Mouse (Mus musculus): ENCODE data around the gene Basp1. TPM values are rescaled to one million over a fixed set of nuclear protein-coding genes. Genes with fewer than 3 reads are reported as not detected.
A peak's percentile ranks its signal among the peaks of the same experiment; 100 is the strongest.
"Not testable (repeated sequence)": the region's sequence is repeated elsewhere in the genome, so short reads cannot be mapped to it uniquely, and the experiment has no call there.

Gene Basp1
- total RNA-seq (2021) = 1 to 10 TPM; 2.2 to 2.3 TPM
- long read RNA-seq, experiment 1 = 0 reads
- long read RNA-seq, experiment 2 = 0 reads

DNA sequence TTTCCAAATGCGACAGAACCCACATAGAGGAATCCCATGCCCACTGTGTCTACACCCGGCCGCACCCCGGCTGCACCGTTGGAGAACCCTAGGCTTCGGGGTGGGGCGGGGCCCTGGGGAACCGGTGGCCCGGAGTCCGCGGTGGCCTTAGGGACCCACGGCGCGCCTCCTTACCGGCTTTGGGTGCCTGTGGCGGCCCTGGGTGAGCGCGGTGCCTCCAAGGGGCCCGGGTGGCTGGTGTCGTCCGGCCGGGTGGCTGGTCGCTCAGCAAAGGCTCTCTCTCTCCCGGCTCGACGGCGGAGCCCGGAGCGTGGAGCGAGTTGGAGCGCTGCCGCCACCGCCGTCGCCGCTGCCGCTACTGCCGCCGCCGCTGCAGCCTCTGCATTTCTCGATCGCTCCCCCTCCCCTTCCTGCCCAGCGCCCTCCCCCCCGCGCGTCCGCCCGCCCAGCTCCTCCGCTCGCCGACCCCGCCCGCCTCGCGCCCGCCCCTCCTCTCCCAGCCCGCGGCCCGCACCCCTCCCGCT is at the start of gene Basp1:
Gene Basp1, minus strand, starts transcription at position 387 of the 524 bp plus-strand sequence.
- DNase-seq = peak; percentile 21 to 37
- intact Hi-C loops (cut with DNase I) = no loop called here

DNA sequence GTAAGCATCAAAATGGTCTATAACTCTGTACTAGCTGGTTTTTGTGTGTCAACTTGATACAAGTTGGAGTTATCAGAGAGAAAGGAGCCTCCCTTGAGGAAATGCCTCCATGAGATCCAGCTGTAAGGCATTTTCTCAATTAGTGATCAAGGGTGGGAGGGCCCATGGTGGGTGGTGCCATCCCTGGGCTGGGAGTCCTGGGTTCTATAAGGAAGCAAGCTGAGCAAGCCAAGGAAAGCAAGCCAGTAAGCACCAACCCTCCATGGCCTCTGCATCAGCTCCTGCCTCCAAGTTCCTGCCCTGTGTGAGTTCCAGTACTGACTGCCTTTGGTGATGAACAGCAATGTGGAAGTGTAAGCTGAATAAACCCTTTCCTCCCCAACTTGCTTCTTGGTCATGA is 49.5 kb upstream of the Basp1 start:
- DNase-seq; intact Hi-C loops (cut with DNase I): not testable (repeated sequence)

DNA sequence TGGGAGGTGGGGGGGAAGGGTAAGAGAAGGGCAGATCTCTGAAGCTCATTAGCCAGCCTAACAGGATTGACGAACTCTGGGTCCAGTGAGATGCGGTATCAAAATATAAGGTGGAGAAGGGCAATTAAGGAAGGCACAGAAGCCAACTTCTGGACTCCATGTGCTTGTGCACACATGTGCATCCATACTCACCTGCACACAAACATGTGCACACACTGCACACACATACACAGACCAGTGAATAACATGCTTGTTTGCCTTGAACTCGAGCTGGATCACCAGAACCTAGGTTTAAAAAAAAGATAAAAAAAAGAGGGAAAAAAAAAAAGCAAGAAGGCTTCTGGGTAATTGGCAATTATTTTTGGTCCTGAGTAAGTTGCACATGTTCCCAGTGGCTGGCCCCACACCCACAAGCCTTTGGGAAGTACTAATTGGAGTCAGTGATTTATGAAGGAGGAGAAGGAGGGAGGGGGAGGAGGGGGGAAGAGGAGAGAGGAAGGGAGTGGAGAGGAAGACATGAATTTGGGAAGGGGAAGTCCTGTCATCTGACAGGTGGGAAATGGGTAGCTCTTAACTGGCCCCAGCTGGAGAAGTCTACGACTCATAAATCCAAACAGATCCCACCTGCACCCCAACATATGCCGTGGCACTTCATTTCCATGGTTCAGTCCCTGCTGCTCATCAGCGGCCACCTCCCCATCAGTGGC is 48.6 kb upstream of the Basp1 start:
- intact Hi-C loops (cut with DNase I) = no loop called here

DNA sequence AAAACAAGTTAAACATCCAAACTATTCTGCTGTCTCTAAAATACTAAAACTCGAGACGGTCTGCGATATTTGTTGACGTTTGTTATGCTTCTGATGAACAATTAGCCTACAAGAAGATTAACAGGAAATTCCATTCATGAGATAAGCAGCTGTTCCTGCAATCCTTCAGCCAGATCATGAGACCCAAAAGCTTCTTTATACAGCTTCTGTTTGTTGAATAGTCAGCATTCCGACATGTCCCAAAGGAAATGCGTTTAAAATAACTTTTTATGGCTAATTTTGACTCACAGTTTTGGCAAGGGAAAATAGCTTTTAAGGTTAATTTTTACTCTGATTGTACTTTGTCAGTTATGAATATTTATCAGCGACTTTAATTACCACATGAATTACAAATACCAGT is 46.3 kb upstream of the Basp1 start:
- intact Hi-C loops (cut with DNase I) = no loop called here
- DNase-seq = no peak

More for the DNA sequence above, 48.6 kb upstream of the Basp1 start:
- DNase-seq = no peak

DNA sequence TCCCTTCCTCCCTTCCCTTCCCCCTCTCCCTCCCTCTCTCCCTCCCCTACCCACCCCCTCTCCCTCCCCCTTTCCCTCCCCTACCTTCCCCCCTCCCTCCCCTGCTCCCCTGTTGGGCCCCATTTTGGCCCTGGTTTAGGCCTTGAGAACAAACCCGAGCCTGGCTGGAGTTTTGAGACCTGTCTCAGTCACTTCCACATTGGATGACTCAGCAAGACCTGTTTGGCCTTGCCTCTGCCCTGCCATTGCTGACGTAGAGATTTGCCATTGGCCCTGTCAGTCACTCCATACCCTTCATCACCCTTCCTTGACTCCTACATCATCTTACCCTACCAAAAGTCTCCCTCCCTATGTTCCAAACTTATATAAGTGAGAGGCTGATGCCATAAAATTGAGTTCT is 43.9 kb upstream of the Basp1 start:
- DNase-seq = no peak
- intact Hi-C loops (cut with DNase I) = no loop called here

DNA sequence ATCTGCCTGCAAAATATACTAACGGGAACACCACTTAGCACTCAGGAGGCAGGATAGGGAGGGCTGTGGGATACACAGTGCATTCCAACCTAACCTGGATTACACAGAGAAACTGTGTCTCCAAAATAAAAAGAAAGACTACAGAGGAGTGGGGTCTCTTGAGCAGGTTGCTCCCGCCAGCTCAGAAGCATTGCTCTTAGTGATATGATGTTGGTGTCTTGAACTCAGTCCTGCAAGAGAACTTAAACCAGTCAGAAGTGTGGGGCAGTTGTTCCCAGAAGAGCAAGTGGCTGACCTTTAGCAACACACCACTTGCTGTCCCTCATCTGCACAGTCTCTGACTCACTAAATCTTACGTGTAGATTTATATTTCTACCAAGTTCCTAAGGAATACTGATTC is 40.0 kb upstream of the Basp1 start:
- intact Hi-C loops (cut with DNase I) = no loop called here
- no peak for DNase-seq

DNA sequence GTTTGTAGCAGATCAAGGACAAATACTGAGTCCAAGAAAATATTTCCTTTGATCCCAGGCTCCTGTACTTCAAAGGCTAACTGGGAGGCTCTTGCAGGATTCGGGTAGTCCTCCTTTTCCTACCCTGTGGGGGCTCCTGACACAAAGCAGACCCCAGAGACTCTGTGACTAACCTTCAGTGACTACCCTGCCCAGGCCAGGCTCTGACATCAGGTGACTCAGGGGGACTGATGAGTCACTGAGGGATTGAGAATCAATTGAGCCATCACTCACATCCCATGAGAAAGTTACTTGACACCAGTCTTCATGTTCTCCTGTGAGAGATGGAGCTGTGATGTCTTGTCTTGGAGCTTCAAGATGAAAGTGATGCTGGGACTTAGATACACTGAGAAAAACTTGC is 35.8 kb upstream of the Basp1 start:
- intact Hi-C loops (cut with DNase I) = no loop called here
- DNase-seq = no peak

DNA sequence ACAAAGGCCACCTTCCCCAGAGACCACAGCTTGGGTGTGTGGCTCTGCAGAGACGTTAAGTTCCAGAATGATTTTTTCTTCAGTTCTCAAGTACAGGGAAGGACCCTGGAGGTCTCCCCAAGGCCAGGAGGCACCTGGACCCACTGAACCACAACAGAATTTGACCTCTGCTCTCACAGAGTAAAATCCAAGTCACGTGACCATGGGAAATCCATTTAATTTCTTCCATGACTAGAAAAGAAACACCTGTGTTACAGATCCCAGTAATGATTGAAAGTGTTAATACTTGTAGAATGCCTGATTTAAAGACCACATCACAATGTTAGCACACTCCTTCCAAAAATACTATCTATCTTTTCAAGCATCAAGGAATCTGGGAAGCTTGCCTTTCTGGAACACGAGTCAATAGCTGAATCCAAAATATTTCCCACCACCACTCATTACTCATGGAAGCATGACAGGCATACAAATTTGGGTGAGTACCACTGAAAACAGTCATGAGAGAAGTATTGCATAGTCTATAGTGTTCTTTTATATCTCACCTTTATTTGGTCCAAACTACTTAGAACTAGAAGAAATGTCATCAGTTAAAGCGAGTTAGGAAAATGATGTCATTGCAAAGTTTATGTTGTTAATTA is 35.3 kb upstream of the Basp1 start:
- DNase-seq = no peak
- intact Hi-C loops (cut with DNase I) = no loop called here

DNA sequence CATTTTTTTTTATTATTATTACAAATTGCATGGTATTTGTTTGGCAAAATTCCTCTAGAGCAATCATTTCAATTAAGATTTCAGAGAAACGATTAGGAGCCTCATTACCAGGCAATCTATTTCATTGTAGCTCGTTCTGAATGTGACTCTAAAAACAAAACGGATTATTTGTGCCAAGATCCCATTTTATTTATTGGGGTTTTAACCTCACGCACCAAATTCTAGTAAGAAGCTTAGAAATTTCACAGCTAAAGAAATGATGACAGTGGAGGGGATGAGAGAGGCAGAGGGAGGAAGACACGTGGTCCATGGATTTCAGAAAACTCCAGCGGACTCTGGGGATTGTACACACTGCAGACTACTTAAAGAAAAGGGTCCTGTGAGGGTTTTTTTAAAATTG is 33.6 kb upstream of the Basp1 start:
- intact Hi-C loops (cut with DNase I) = no loop called here
- no peak for DNase-seq

DNA sequence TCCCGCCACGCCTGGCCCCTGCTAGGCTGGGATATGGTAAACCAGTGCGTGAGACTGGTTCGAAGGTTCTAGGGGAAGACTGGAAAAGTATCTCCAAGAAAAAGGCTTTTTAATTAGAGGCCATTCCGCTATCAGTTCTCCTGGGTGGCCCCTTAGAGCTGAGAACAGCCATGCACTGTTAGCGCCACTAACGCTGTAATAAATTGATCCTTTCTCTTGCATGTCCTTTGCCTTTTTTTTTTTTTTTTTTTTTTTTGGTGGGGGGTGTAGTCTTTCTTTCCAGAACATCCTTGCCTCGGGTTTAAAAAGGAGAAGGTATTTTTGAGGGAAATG is 32.6 kb upstream of the Basp1 start:
- intact Hi-C loops (cut with DNase I) = no loop called here
- DNase-seq = no peak

DNA sequence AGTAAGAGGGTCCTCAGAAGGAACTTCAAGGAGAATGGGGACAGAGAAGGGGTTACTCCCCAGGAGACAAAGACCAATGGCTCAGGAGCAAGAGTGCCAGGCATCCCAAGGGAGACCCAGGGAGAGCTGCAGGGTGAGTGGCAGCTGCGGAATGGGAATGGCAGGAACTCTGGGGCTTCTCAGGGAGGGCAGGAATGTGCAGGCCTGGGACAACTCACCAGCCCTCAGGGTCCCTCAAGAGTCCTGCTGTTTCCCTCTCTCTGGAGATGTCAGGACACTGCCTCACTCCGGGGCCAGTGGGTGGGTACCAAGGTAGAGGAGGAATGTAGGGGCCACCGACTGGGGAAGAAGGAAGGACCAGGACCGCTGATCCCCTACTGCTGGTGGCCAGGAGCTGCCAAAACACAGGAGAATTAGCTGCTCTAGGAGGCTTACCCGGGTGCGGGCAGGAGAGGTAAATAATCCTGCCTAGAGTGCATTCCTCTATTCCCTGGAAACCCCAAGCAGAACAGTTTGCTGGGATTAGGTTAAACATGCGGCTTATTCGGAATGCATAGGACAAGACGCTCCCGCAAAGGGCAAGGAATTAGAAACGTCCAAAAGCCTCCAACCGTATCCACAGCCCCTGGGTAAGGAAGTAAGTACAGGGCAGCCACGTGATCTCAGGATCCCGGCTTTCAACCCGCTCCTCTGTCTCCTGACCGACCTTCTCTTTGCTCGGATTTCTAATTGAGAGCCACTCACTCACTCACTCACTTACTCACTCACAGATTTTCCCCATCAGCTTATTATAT is 32.0 kb upstream of the Basp1 start:
- no peak for DNase-seq
- intact Hi-C loops (cut with DNase I) = no loop called here

DNA sequence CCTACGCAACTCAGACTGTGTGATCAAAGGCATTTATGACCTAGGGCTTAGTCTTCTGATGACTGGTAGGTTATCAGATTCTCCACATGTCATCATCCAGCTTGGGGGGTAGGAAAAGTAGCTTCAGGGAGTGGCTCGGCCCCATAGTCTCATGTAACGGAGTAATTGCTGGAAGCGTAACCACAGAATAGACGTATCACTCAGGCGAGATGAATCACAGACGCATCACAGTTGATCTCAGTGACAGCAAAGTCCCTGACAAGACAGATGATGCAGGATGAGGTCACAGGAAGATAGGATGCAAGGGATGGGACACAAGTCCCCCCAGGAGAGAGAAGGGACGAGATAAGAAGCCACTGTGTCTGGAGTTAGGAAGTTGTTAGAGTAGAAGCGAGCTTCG is 30.6 kb upstream of the Basp1 start:
- intact Hi-C loops (cut with DNase I) = loop anchor here (5.0 kb wide), 1 partner anchor 178 kb away; the partner anchor contains the start of gene Myo10
- DNase-seq = no peak

DNA sequence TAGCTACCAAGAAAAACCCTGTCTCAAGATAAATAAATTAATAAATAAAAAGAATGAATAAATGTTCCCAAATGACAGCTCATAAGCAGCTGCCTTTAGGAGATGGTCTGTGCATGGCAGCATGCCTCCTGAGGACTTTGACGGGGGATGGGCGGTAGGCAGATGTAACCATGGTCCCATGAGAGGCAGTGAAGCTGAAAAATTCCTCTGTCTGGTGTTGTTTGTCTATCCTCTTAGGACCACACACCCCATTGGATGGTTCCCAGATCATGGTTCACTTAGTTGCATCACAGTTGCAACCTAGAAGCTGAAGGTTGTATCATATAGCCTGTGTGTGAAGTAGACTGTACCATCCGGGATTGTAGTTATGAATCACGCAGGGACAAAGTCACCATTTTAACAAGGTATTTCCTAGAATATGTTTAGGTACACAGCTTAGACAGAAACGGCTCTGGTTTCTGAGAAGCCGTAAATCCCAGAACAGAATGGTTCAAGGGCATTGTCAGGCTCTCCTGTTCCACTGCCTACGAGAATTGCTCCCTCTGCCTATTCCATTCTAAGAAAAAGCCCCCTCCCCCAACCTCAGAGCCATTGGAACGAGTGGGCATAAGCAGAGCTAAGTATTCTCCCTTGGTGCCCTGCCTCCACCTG is 29.7 kb upstream of the Basp1 start:
- no peak for DNase-seq
- intact Hi-C loops (cut with DNase I) = loop anchor here (5.0 kb wide), 1 partner anchor 179 kb away; the partner anchor contains the start of gene Myo10

DNA sequence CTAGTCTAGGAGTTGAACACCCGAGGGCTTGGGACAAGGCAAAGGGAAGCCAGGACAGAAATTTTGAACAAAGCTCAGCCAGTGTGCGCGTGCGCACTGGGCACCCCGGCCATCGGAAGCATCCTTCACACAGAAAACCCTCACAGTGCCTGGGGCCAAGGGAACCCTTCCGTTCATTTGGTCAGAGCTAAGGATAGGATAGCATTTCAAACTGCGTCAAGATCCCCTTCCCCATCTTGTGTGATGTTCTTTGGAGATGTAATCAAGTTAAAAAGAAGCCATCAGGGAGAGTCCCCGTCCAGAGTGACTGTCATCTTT is 28.3 kb upstream of the Basp1 start:
- intact Hi-C loops (cut with DNase I) = loop anchor here (5.0 kb wide), 1 partner anchor 180 kb away; the partner anchor contains the start of gene Myo10
- DNase-seq = no peak

DNA sequence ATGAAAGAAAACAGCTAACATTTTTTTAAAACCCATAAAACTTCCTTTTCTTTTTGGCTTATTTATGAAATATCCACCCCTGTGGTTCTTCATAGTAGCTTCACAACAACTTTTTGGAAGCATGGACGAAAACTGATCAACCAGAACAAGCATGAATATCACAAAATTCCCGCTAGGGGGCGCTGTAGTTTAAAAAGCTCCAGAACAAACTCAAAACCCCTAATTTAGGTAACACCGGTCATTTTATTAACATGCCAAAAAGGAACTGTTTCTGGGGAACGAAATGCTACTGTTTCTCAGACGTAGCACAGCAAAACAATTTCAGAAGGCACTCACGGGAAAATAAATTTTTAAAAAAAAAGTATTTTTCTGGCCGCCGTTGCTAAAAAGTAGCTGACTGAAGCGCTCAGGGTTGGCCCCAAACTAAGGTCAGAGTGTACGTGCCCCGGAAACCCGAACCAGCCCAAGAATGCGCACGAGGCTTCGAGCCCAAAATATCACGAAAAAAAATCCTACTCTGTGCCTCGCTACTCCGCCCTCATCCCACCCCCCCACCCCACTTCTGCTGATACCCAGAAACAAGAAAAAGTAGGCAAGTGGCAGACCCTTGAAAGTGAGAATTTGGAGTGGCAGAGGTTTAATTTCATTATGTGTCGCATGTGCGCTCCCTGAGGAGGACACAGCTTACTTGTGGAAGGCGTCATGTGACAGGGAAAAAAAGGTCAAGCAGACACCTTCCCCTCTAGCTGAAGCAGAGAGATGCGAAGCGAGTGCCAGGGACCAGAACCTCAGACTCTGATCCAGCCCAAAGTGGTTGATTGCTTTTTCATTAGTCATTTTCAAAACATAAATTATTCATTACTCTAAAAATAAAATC is 27.7 kb upstream of the Basp1 start:
- intact Hi-C loops (cut with DNase I) = loop anchor here (1.0 to 5.0 kb wide), 2 partner anchors 181 to 275 kb away; partner anchors contain the start of gene Myo10
- DNase-seq = peak; percentile 20 to 47

DNA sequence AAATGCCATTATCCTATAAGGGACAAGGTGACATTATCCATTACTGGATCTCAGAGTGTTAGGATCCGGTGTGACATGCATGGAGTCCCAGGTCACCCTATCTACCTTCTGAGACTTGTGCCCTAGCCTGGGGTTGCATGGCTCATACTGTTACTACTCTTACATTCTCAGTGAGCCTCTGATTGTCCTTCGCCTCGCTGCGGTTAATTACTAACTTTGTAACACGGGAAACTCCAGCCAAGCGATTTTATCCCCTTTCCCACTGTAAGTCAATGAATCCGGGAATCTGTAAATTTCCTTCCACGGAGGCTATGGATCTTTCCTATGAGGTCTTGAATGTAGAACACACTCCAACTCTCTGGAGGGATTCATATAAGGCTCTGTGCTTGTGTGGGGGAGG is 26.8 kb upstream of the Basp1 start:
- intact Hi-C loops (cut with DNase I) = loop anchor here (1.0 to 5.0 kb wide), 2 partner anchors 182 to 276 kb away; partner anchors contain the start of gene Myo10
- no peak for DNase-seq

DNA sequence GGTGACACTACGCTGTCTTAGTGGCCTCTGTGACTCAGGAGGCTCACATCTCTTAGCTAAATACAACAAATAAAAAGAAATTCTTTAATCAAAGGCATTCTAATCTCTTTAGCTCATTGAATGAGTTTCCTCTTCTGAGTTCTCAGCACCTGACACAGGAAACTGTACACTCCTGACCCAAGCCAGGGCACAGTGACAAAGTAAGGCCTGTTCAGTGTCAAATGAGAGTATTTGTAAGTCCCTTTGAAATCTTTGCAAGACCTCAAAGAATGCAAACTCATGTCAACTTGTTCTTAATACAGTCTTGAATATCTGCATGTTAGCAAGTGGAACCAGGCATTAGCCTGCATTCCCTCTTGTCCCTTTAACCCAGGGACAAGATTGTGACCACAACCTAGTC is 18.8 kb upstream of the Basp1 start:
- intact Hi-C loops (cut with DNase I) = loop anchor here (10.0 kb wide), 1 partner anchor 362 kb away; no protein-coding TSS in a partner anchor
- DNase-seq = no peak

DNA sequence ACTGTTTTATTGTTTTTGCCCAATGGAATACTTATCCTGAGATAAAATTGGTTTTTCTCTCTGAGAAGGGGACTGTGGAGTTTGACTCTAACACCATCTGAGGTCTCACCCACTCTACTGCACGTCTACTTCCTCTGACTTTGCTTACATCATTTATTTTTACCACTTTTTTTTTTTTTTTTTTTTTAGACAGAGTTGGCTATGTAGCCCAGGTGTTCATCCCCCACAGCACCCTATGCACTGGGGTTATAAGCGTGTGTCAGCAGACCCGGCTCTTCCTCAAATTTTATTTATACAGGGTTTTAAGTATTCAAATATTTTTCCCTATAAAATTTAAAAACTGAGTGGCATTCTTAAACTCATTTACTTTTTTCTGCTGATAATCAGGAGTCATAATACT is 16.6 kb upstream of the Basp1 start:
- DNase-seq = no peak
- intact Hi-C loops (cut with DNase I) = loop anchor here (10.0 kb wide), 1 partner anchor 365 kb away; no protein-coding TSS in a partner anchor

DNA sequence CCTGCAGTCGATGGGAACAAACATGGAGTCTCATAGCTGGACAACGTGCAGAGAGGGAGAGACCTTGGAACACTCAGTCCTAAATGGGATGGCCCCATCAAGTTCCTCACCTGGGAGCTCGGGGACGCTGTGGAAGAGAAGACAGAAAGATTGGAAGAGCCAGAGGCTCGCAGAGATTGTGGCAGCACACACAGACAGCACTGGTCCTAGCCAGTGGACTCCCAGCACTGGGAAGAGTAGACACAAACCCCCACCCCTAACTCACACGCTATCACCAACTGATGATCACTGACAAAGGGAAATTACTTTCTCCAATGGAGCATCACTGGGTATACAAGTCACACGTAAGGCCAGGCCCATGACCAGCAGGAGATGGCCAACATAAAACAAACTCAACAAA is 15.4 kb upstream of the Basp1 start:
- no peak for DNase-seq
- intact Hi-C loops (cut with DNase I) = loop anchor here (2.0 kb wide), 1 partner anchor 288 kb away; no protein-coding TSS in a partner anchor
